Mouse (Mus musculus) CH12.LX (cell line): ENCODE data around the gene Rplp0. TPM values are rescaled to one million over a fixed set of nuclear protein-coding genes. Genes with fewer than 3 reads are reported as not detected.

Experiments
- DNase-seq: peaks from one replicate; pipeline ENCODE4 v3.0.0-alpha.2; 2013; ENCODE audit errors: extremely low read depth
- H3K27ac ChIP-seq: 2 replicates; pipeline ENCODE4 v1.5.1; 2012; ENCODE audit warnings: low read depth, mild to moderate bottlenecking, control low read depth, moderate library complexity; ENCODE audit not compliant: insufficient read depth
- H3K27me3 ChIP-seq: replicated peaks from 2 replicates; pipeline ENCODE3; 2012; ENCODE audit warnings: inconsistent platforms
- H3K36me3 ChIP-seq, 2 experiments: replicated peaks in 1 of 2; 2 replicates each; pipeline versions ENCODE3 to v1.6.1; 2012; ENCODE audit warnings: inconsistent platforms in 1 of 2, low read length in 1 of 2, mild to moderate bottlenecking in 1 of 2, mixed read lengths in 1 of 2, moderate library complexity in 1 of 2; ENCODE audit not compliant: control insufficient read depth in 1 of 2, insufficient read depth in 1 of 2
- H3K4me1 ChIP-seq, 2 experiments: 2 replicates each; pipeline ENCODE4 v1.6.1; 2012; ENCODE audit warnings: inconsistent platforms in 1 of 2, moderate library complexity in 1 of 2; ENCODE audit not compliant: insufficient read depth in 2 of 2, control insufficient read depth in 1 of 2
- H3K4me2 ChIP-seq: 2 replicates; pipeline ENCODE4 v1.6.1; 2012; ENCODE audit warnings: low read depth, mild to moderate bottlenecking, control low read depth; ENCODE audit not compliant: poor library complexity, insufficient read depth, severe bottlenecking
- H3K4me3 ChIP-seq, 3 experiments: fragments of 150-350 bp in 1 of 3; sonication (generic) in 1 of 3; replicated peaks in 1 of 3; 2 replicates each; pipeline versions ENCODE3 to v1.5.1; 2011 to 2012; ENCODE audit warnings: low read depth in 2 of 3, low read length in 2 of 3, mild to moderate bottlenecking in 2 of 3, moderate library complexity in 2 of 3, control low read depth in 1 of 3, improper control_type of control experiment in 1 of 3, inconsistent platforms in 1 of 3, mixed read lengths in 1 of 3; ENCODE audit not compliant: poor library complexity in 1 of 3
- H3K79me2 ChIP-seq: replicated peaks from 2 replicates; pipeline ENCODE4 v1.6.1; 2012; ENCODE audit warnings: mild to moderate bottlenecking, moderate library complexity; ENCODE audit not compliant: control insufficient read depth, poor library complexity, insufficient read depth, severe bottlenecking; ENCODE audit errors: extremely low read depth
- H3K9ac ChIP-seq: 2 replicates; pipeline ENCODE4 v1.6.1; 2012; ENCODE audit warnings: low read depth, mild to moderate bottlenecking, control low read depth, moderate library complexity; ENCODE audit not compliant: insufficient read depth
- H3K9me3 ChIP-seq: replicated peaks from 2 replicates; pipeline ENCODE3; 2012; ENCODE audit warnings: low read length, inconsistent platforms, mixed read lengths
- CHD1 ChIP-seq: IDR thresholded peaks from 2 replicates; pipeline ENCODE4 v1.6.1; 2012; ENCODE audit warnings: low read depth, low read length, improper control_type of control experiment, inconsistent platforms
- CHD2 ChIP-seq: IDR thresholded peaks from 2 replicates; pipeline ENCODE4 v1.6.1; 2011; ENCODE audit warnings: low read length, improper control_type of control experiment
- CTCF ChIP-seq, 2 experiments: IDR thresholded peaks in 1 of 2; conservative IDR thresholded peaks in 1 of 2; 2 replicates each; pipeline ENCODE4 v1.5.1; 2011 to 2012; ENCODE audit warnings: low read depth in 2 of 2, low read length in 2 of 2, improper control_type of control experiment in 1 of 2, inconsistent platforms in 1 of 2, mild to moderate bottlenecking in 1 of 2, moderate library complexity in 1 of 2
- E2F4 ChIP-seq: IDR thresholded peaks from 2 replicates; pipeline ENCODE4 v1.6.1; 2011; ENCODE audit warnings: low read depth, low read length, improper control_type of control experiment; ENCODE audit not compliant: insufficient replicate concordance
- ELF1 ChIP-seq: IDR thresholded peaks from 2 replicates; pipeline ENCODE4 v1.6.1; 2014; ENCODE audit warnings: low read depth, mild to moderate bottlenecking, inconsistent platforms, low read length, improper control_type of control experiment
- EP300 ChIP-seq: IDR thresholded peaks from 2 replicates; pipeline ENCODE4 v1.6.1; 2011; ENCODE audit warnings: low read length, improper control_type of control experiment
- ETS1 ChIP-seq: conservative IDR thresholded peaks from 2 replicates; pipeline ENCODE4 v1.6.1; 2012; ENCODE audit warnings: low read depth, mild to moderate bottlenecking, inconsistent platforms, low read length, improper control_type of control experiment, moderate library complexity
- JUN ChIP-seq: IDR thresholded peaks from 2 replicates; pipeline ENCODE4 v1.6.1; 2011; ENCODE audit warnings: low read depth, mild to moderate bottlenecking, low read length, improper control_type of control experiment, moderate library complexity; ENCODE audit not compliant: insufficient read depth
- MEF2A ChIP-seq: IDR thresholded peaks from 2 replicates; pipeline ENCODE4 v1.6.1; 2014; ENCODE audit warnings: low read depth, mild to moderate bottlenecking, inconsistent platforms, low read length, improper control_type of control experiment, borderline replicate concordance
- MXI1 ChIP-seq: IDR thresholded peaks from 2 replicates; pipeline ENCODE4 v1.6.1; 2011; ENCODE audit warnings: mild to moderate bottlenecking, low read depth, low read length, improper control_type of control experiment
- MYC ChIP-seq: IDR thresholded peaks from 2 replicates; pipeline ENCODE4 v1.6.1; 2011; ENCODE audit warnings: low read depth, mild to moderate bottlenecking, improper control_type of control experiment, low read length
- PAX5 ChIP-seq: IDR thresholded peaks from 2 replicates; pipeline ENCODE4 v1.6.1; 2012; ENCODE audit warnings: low read length, inconsistent platforms, mixed read lengths
- POLR2A ChIP-seq: IDR thresholded peaks from 2 replicates; pipeline ENCODE4 v1.6.1; 2011; ENCODE audit warnings: low read depth, mild to moderate bottlenecking, improper control_type of control experiment, low read length
- POLR2AphosphoS2 ChIP-seq: IDR thresholded peaks from 2 replicates; pipeline ENCODE4 v1.6.1; 2011; ENCODE audit warnings: low read depth, low read length, improper control_type of control experiment
- RAD21 ChIP-seq: IDR thresholded peaks from 2 replicates; pipeline ENCODE4 v1.6.1; 2011; ENCODE audit warnings: low read depth, mild to moderate bottlenecking, low read length, improper control_type of control experiment, moderate library complexity
- SMC3 ChIP-seq: IDR thresholded peaks from 2 replicates; pipeline ENCODE4 v1.6.1; 2011; ENCODE audit warnings: low read depth, low read length, improper control_type of control experiment
- TBP ChIP-seq: conservative IDR thresholded peaks from 2 replicates; pipeline ENCODE4 v1.6.1; 2011; ENCODE audit warnings: low read depth, low read length, improper control_type of control experiment
- USF2 ChIP-seq: conservative IDR thresholded peaks from 2 replicates; pipeline ENCODE4 v1.6.1; 2011; ENCODE audit warnings: low read depth, low read length, improper control_type of control experiment
- ZKSCAN1 ChIP-seq: IDR thresholded peaks from 2 replicates; pipeline ENCODE4 v1.6.1; 2012; ENCODE audit warnings: low read depth, inconsistent platforms, low read length, improper control_type of control experiment, borderline replicate concordance
- ZNF384 ChIP-seq: IDR thresholded peaks from 2 replicates; pipeline ENCODE4 v1.6.1; 2012; ENCODE audit warnings: low read depth, low read length, improper control_type of control experiment, inconsistent platforms
- dilution Hi-C: fragments of 300-500 bp; cut with MboI; formaldehyde crosslinking; loops from 2 replicates; pipeline ENCODE4 v1.14.3; 2020; ENCODE audit warnings: low sequenced_read_pairs; ENCODE audit not compliant: extremely low pct_unique_long_range_greater_than_20kb, extremely low pct_ligation_motif_present
- in situ Hi-C: fragments of 300-500 bp; cut with MboI; formaldehyde crosslinking; loops from 3 replicates; pipeline ENCODE4 v1.14.3; 2019; ENCODE audit warnings: low sequenced_read_pairs, low pct_ligation_motif_present, low pct_unique_long_range_greater_than_20kb, mixed read lengths
- polyA plus RNA-seq: library from polyadenylated mRNA; unstranded; fragments of >175 nt; gene quantifications from 2 replicates; pipeline ENCODE4 v1.2.1, GENCODE M21; 2012; ENCODE audit warnings: low read depth; ENCODE audit not compliant: insufficient read length
- total RNA-seq, 2 experiments: library from RNA; depleted of rRNA; stranded (reverse); fragments of 300-350 nt in 1 of 2; fragments of >200 nt in 1 of 2; gene quantifications; 2 replicates each; pipeline ENCODE4 v1.2.3; 2012 to 2014

Rplp0 gene
- total and polyA plus RNA-seq, 3 experiments = 4,800 to 6,606 (median 5,581) TPM

GRCm38 (mm10) chr5:115591506-115591905 is 32.2 kb downstream of the Rplp0 start:
- in situ Hi-C loops (no loop called here), dilution Hi-C loops (no loop called here)
- Histone ChIP-seq H3K4me3 (no peak overlapping the region), H3K27ac (no peak overlapping the region), H3K9me3 (no peaks in the 10 kb centered on the region), H3K9ac (no peak overlapping the region), H3K36me3 (peaks cover 84 to 96% of the 10 kb centered on the region in 2 experiments), H3K4me1 (peaks cover 0 to under 1% of the 10 kb centered on the region in 2 experiments; a peak in 1 of 4 replicates), H3K27me3 (no peaks in the 10 kb centered on the region), H3K4me2 (no peak overlapping the region), H3K79me2 (no peaks in the 10 kb centered on the region)
- TF ChIP-seq ZNF384 = no peak
- TF ChIP-seq POLR2A = no peak
- TF ChIP-seq ZKSCAN1 = no peak
- TF ChIP-seq TBP = no peak
- no peak for TF ChIP-seq CHD1
- no peak for TF ChIP-seq MXI1
- TF ChIP-seq RAD21 = no peak
- no peak for TF ChIP-seq USF2
- no peak for TF ChIP-seq PAX5
- TF ChIP-seq MEF2A = no peak
- no peak for TF ChIP-seq ETS1
- no peak for TF ChIP-seq CTCF (conservative IDR thresholded peaks at IDR 0.05 in 1 of 2, IDR thresholded peaks at IDR 0.05 in 1 of 2; ENCODE audit: low read depth in 2 of 2, low read length in 2 of 2)
- no peak for TF ChIP-seq E2F4
- no peak for TF ChIP-seq EP300
- TF ChIP-seq POLR2AphosphoS2 = no peak
- no peak for TF ChIP-seq SMC3
- no peak for TF ChIP-seq MYC
- TF ChIP-seq CHD2 = no peak
- no peak for DNase-seq

- Histone ChIP-seq H3K36me3 (peaks cover 74 to 87% of the 10 kb centered on the region in 2 experiments), H3K9me3 (no peaks in the 10 kb centered on the region), H3K9ac (no peak overlapping the region), H3K79me2 (no peaks in the 10 kb centered on the region), H3K4me2 (no peak overlapping the region)
- in situ Hi-C loops = no loop called here
- dilution Hi-C loops = no loop called here
- TF ChIP-seq ELF1 (no peak), ZKSCAN1 (no peak), ZNF384 (no peak), JUN (no peak)
- TF ChIP-seq, all 38 proteins: peak for 0
- Histone ChIP-seq H3K27ac (no peak overlapping the region), H3K4me3 (no peak overlapping the region), H3K27me3 (no peaks in the 10 kb centered on the region), H3K4me1 (no peaks in the 10 kb centered on the region)
- no peak for DNase-seq
These were observed 44.3 kb downstream of the Rplp0 start for GRCm38 (mm10) chr5:115603561-115603960.
